In the genomic region with DNA sequence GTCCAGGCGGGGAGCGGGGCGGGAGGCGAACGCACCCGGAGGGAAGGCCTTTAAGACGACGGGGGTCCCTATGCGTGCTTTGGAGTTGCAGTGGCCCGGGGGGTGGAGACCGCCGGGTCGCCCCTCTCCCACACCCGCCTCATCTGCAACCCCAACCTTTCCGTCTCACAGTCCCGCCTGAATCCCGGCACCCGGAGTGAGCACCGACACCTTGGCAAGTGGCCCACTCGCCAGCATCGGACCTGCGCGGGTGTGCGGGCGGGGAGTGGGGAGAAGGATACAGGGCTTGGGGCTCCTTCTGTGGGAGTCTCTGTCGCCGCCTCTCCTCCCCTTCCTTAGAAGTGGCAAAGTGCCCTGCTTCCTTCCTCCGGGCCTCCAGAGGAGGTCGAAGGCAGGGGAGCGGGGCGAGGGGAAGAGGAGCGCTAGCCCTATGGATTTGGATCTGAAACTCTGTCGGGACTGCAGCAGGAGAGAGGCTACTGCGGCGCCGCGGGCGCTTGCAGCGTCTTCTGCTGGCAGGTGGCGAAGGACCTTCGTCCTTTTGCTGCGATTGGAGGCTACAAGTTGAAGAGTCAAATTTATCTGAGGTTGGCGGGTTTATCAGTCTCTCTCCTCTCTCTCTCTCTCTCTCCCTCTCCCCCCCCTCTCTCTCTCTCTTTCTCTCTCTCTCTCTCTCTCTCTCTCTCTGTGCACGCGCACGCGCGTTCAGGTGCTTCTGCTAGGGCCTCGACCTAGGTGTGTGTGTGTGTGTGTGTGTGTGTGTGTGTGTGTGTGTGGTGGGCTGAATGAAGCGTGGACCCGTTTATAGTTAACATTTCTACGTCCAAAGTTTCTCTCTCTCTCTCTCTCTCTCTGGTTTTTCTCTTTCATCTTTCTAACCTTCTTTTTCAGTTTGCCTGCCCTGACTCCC, we compare ENCODE assay signal across 10 mouse cellular contexts. TPM values are rescaled to one million over a fixed set of nuclear protein-coding genes. Genes with fewer than 3 reads are reported as not detected.
A peak's percentile ranks its signal among the peaks of the same experiment; 100 is the strongest.
DNase-seq lines count a peak whose midpoint lies in the region; ATAC-seq lines count a peak whose summit lies in the region.
"Had no signal": no experiment of that assay in that cellular context is flagged by ENCODE, and none has a peak within 500 bp of the region (broad histone marks: within the 10 kb centered on the region; RNA-seq: fewer than 3 reads in every experiment).

No protein-coding gene starts in this region.

- no peaks in the 10 kb centered on the region for H3K36me3 ChIP-seq in embryonic facial prominence, embryonic 15.5 days
- no peaks in the 10 kb centered on the region for H3K36me3 ChIP-seq in hindbrain, embryonic 16.5 days (ENCODE audit: control insufficient read depth, insufficient read depth, low read length)
- H3K36me3 ChIP-seq in limb, embryonic 13.5 days, result no peaks in the 10 kb centered on the region

- peak; percentile 2 for DNase-seq in kidney, adult 9 months
- DNase-seq in kidney, adult 8-10 months, result no peak
- peak; percentile 28 for DNase-seq in adrenal gland, postnatal 14 days
- peak; percentile 34 for DNase-seq in right cerebral cortex, adult 18-20 months

- peaks cover 45% of the 10 kb centered on the region for H3K27me3 ChIP-seq in embryonic facial prominence, embryonic 15.5 days
- peaks cover 25% of the 10 kb centered on the region for H3K27me3 ChIP-seq in hindbrain, embryonic 16.5 days (replicated peaks; ENCODE audit: control insufficient read depth, insufficient read depth, low read length)
- peaks cover 74% of the 10 kb centered on the region for H3K27me3 ChIP-seq in limb, embryonic 13.5 days

- H3K9me3 ChIP-seq in embryonic facial prominence, embryonic 15.5 days (replicated peaks), result no peaks in the 10 kb centered on the region
- no peaks in the 10 kb centered on the region for H3K9me3 ChIP-seq in hindbrain, embryonic 16.5 days (ENCODE audit: control insufficient read depth, low read length)
- no peaks in the 10 kb centered on the region for H3K9me3 ChIP-seq in limb, embryonic 13.5 days

- H3K4me1 ChIP-seq in embryonic facial prominence, embryonic 15.5 days, result peaks cover 14% of the 10 kb centered on the region
- peaks cover 10% of the 10 kb centered on the region for H3K4me1 ChIP-seq in hindbrain, embryonic 16.5 days (ENCODE audit: control insufficient read depth, insufficient read depth, low read depth, low read length)
- peaks cover 14% of the 10 kb centered on the region for H3K4me1 ChIP-seq in limb, embryonic 13.5 days

- WGBS in embryonic facial prominence, embryonic 15.5 days, result under 1% methylated on average over 48 of the region's 52 CpGs
- WGBS in hindbrain, embryonic 16.5 days, result 1% methylated on average over 51 of the region's 52 CpGs
- WGBS in limb, embryonic 13.5 days, result 1% methylated on average over 52 of the region's 52 CpGs

- ATAC-seq in embryonic facial prominence, embryonic 15.5 days (ENCODE audit: insufficient number of reproducible peaks, low FRiP score, low TSS enrichment, low read depth), result no peak
- peak; percentile 73; the same call in 1 of the 2 replicates for ATAC-seq in hindbrain, embryonic 16.5 days
- peak; percentile 72 for ATAC-seq in limb, embryonic 13.5 days (ENCODE audit: low FRiP score, low read depth)
- no peak for ATAC-seq in erythroid progenitor cell, adult 5-6 weeks (replicated peaks; ENCODE audit: low FRiP score, poor library complexity, severe bottlenecking)

- no peak overlapping the region for H3K9ac ChIP-seq in embryonic facial prominence, embryonic 15.5 days
- peak overlapping the region; percentile 65 for H3K9ac ChIP-seq in hindbrain, embryonic 16.5 days (ENCODE audit: low read depth, low read length)
- H3K9ac ChIP-seq in limb, embryonic 13.5 days, result no peak overlapping the region

- peak overlapping the region; percentile 40 for H3K4me3 ChIP-seq in embryonic facial prominence, embryonic 15.5 days (replicated peaks)
- peak overlapping the region; percentile 64 for H3K4me3 ChIP-seq in hindbrain, embryonic 16.5 days (ENCODE audit: low read length)
- peak overlapping the region; percentile 40 for H3K4me3 ChIP-seq in limb, embryonic 13.5 days

- H3K27ac ChIP-seq in embryonic facial prominence, embryonic 15.5 days (replicated peaks), result no peak overlapping the region
- H3K27ac ChIP-seq in hindbrain, embryonic 16.5 days (ENCODE audit: low read depth, low read length), result no peak overlapping the region
- no peak overlapping the region for H3K27ac ChIP-seq in limb, embryonic 13.5 days

- H3K4me2 ChIP-seq in embryonic facial prominence, embryonic 15.5 days (replicated peaks), result peak overlapping the region; percentile 73
- H3K4me2 ChIP-seq in hindbrain, embryonic 16.5 days (ENCODE audit: low read length), result peak overlapping the region; percentile 97
- peak overlapping the region; percentile 69 for H3K4me2 ChIP-seq in limb, embryonic 13.5 days (replicated peaks)

RNA-seq across cellular contexts. Expression of a gene that starts 0.7 kb away (rescaled TPM):
- total RNA-seq in adrenal gland, postnatal 14 days (2021), result not detected in 2 replicates
- not detected in 2 replicates for polyA plus RNA-seq in embryonic facial prominence, embryonic 15.5 days (2015; fragmentation: Nextera tagmentation; extraction: Ambion mirVana)
- 1.4 and 1.8 TPM in 2 replicates for polyA plus RNA-seq in hindbrain, embryonic 16.5 days (2015; fragmentation: Nextera tagmentation; extraction: Ambion mirVana)
- polyA plus RNA-seq in limb, embryonic 13.5 days (2015; fragmentation: Nextera tagmentation; extraction: Ambion mirVana), result not detected in 2 replicates
- not detected in 2 replicates for total RNA-seq in erythroid progenitor cell, adult 5-6 weeks (2015; ENCODE audit: low replicate concordance)
- total RNA-seq in erythroid progenitor cell, adult 5-6 weeks (2017; ENCODE audit: low replicate concordance), result not detected in 2 replicates
- polyA plus RNA-seq: large intestine, adult 2 months; Patski had no signal

RNA-seq across cellular contexts. Expression of a gene that starts 57.0 kb away (rescaled TPM):
- total RNA-seq in adrenal gland, postnatal 14 days (2021), result 16.9 and 17.6 TPM in 2 replicates
- polyA plus RNA-seq in embryonic facial prominence, embryonic 15.5 days (2015; fragmentation: Nextera tagmentation; extraction: Ambion mirVana), result 20.0 and 21.0 TPM in 2 replicates
- 22.4 and 28.3 TPM in 2 replicates for polyA plus RNA-seq in hindbrain, embryonic 16.5 days (2015; fragmentation: Nextera tagmentation; extraction: Ambion mirVana)
- polyA plus RNA-seq in limb, embryonic 13.5 days (2015; fragmentation: Nextera tagmentation; extraction: Ambion mirVana), result 25.0 and 26.2 TPM in 2 replicates
- 20.5 and 25.9 TPM in 2 replicates for total RNA-seq in erythroid progenitor cell, adult 5-6 weeks (2015; ENCODE audit: low replicate concordance)
- total RNA-seq in erythroid progenitor cell, adult 5-6 weeks (2017; ENCODE audit: low replicate concordance), result 26.8 and 28.1 TPM in 2 replicates

Comparison
In these comparisons a context has a peak if more than half of its experiments do, and no peak if none do; other contexts are left out.
1. DNase-seq: peak in kidney, adult 9 months (single experiment), adrenal gland, postnatal 14 days (single experiment) and right cerebral cortex, adult 18-20 months (single experiment); none in kidney, adult 8-10 months (0 of 2).
2. ATAC-seq: peak in hindbrain, embryonic 16.5 days (single experiment) and limb, embryonic 13.5 days (single experiment); none in embryonic facial prominence, embryonic 15.5 days (single experiment) and erythroid progenitor cell, adult 5-6 weeks (single experiment).
3. Peak in every context shown above with its lines, with median percentiles within 50 percentile points of each other: H3K4me2 ChIP-seq and H3K4me3 ChIP-seq.